Mouse (Mus musculus): ENCODE results near the gene Nadsyn1. TPM values are rescaled to one million over a fixed set of nuclear protein-coding genes. Genes with fewer than 3 reads are reported as not detected.

Gene Nadsyn1
- total and polyA plus RNA-seq, 3 experiments: 7.4 to 10.0 TPM; not detected in 1

- no peak for DNase-seq (ENCODE audit: low read depth, low spot score)
- no peak overlapping the region for H3K27ac ChIP-seq (ENCODE audit: control insufficient read depth, low read depth, low read length)
- no peaks in the 10 kb centered on the region for H3K9me3 ChIP-seq (replicated peaks; ENCODE audit: insufficient read depth, low read length)
- peaks cover 4% of the 10 kb centered on the region; the same call in 1 of the 2 replicates for H3K79me2 ChIP-seq (ENCODE audit: control insufficient read depth, insufficient read depth, low read length, poor library complexity)
- H3K4me1 ChIP-seq (ENCODE audit: control insufficient read depth in 1 of 2, insufficient read depth in 2 of 2, low read length in 2 of 2): peaks cover 0 to 6% of the 10 kb centered on the region in 2 experiments; a peak in 3 of 4 replicates
- peaks cover 0 to 3% of the 10 kb centered on the region in 2 experiments; a peak in 3 of 4 replicates for H3K36me3 ChIP-seq (ENCODE audit: control insufficient read depth in 1 of 2, insufficient read depth in 2 of 2, low read length in 2 of 2)
- H3K9ac ChIP-seq (ENCODE audit: control insufficient read depth, low read depth, low read length, poor library complexity, severe bottlenecking): no peak overlapping the region
- H3K4me3 ChIP-seq (ENCODE audit: control insufficient read depth in 1 of 2, insufficient read depth in 1 of 2, low read depth in 2 of 2, low read length in 2 of 2): no peak overlapping the region
- H3K27me3 ChIP-seq (ENCODE audit: control insufficient read depth in 1 of 2, insufficient read depth in 2 of 2, low read length in 2 of 2): no peaks in the 10 kb centered on the region
- no peak for TF ChIP-seq ETS1 (IDR thresholded peaks at IDR 0.05; ENCODE audit: low read depth, low read length)
- TF ChIP-seq MXI1 (IDR thresholded peaks at IDR 0.05; ENCODE audit: low read depth, low read length): no peak
- TF ChIP-seq SIN3A (IDR thresholded peaks at IDR 0.05; ENCODE audit: low read length): no peak
- TF ChIP-seq TCF12 (IDR thresholded peaks at IDR 0.05; ENCODE audit: low read depth, low read length): no peak
- no peak for TF ChIP-seq ZNF384 (IDR thresholded peaks at IDR 0.05; ENCODE audit: low read depth, low read length)
Measured at GRCm38 (mm10) chr7:143832611-143833010, 10.0 kb upstream of the Nadsyn1 start.

GRCm38 (mm10) chr7:143832196-143832595 lies 9.5 kb upstream of the Nadsyn1 start:
- Histone ChIP-seq H3K27ac (ENCODE audit: control insufficient read depth, low read depth, low read length) (no peak overlapping the region), H3K9me3 (replicated peaks; ENCODE audit: insufficient read depth, low read length) (no peaks in the 10 kb centered on the region), H3K36me3 (ENCODE audit: control insufficient read depth in 1 of 2, insufficient read depth in 2 of 2, low read length in 2 of 2) (peaks cover 0 to 3% of the 10 kb centered on the region in 2 experiments; a peak in 3 of 4 replicates), H3K79me2 (ENCODE audit: control insufficient read depth, insufficient read depth, low read length, poor library complexity) (peaks cover 4% of the 10 kb centered on the region; the same call in 1 of the 2 replicates), H3K4me1 (ENCODE audit: control insufficient read depth in 1 of 2, insufficient read depth in 2 of 2, low read length in 2 of 2) (peaks cover 0 to 6% of the 10 kb centered on the region in 2 experiments; a peak in 3 of 4 replicates), H3K4me3 (ENCODE audit: control insufficient read depth in 1 of 2, insufficient read depth in 1 of 2, low read depth in 2 of 2, low read length in 2 of 2) (no peak overlapping the region), H3K27me3 (ENCODE audit: control insufficient read depth in 1 of 2, insufficient read depth in 2 of 2, low read length in 2 of 2) (no peaks in the 10 kb centered on the region), H3K9ac (ENCODE audit: control insufficient read depth, low read depth, low read length, poor library complexity, severe bottlenecking) (no peak overlapping the region)
- DNase-seq (ENCODE audit: low read depth, low spot score): no peak
- TF ChIP-seq BHLHE40 (IDR thresholded peaks at IDR 0.05; ENCODE audit: borderline replicate concordance, low read depth, low read length) (no peak), EP300 (IDR thresholded peaks at IDR 0.05; ENCODE audit: low read depth in 1 of 2, low read length in 2 of 2) (no peak), SMC3 (IDR thresholded peaks at IDR 0.05; ENCODE audit: low read depth, low read length) (no peak), MAZ (IDR thresholded peaks at IDR 0.05; ENCODE audit: low read depth, low read length) (no peak), NRF1 (IDR thresholded peaks at IDR 0.05; ENCODE audit: insufficient read depth, low read depth, low read length, poor library complexity, severe bottlenecking) (no peak), ZNF384 (IDR thresholded peaks at IDR 0.05; ENCODE audit: low read depth, low read length) (no peak), E2F4 (IDR thresholded peaks at IDR 0.05; ENCODE audit: borderline replicate concordance, low read depth, low read length) (no peak), MYB (IDR thresholded peaks at IDR 0.05; ENCODE audit: low read depth, low read length) (no peak), ELF1 (IDR thresholded peaks at IDR 0.05; ENCODE audit: low read depth, low read length) (no peak), USF2 (IDR thresholded peaks at IDR 0.05; ENCODE audit: borderline replicate concordance in 1 of 2, insufficient read depth in 1 of 2, low read depth in 1 of 2, low read length in 2 of 2) (no peak), USF1 (IDR thresholded peaks at IDR 0.05; ENCODE audit: low read depth, low read length) (no peak), SIN3A (IDR thresholded peaks at IDR 0.05; ENCODE audit: low read length) (no peak), TCF12 (IDR thresholded peaks at IDR 0.05; ENCODE audit: low read depth, low read length) (no peak), GATA1 (IDR thresholded peaks at IDR 0.05; ENCODE audit: low read depth, low read length) (no peak), MEF2A (IDR thresholded peaks at IDR 0.05; ENCODE audit: extremely low read depth, insufficient replicate concordance, low read depth, low read length, poor library complexity, severe bottlenecking) (no peak), RAD21 (IDR thresholded peaks at IDR 0.05; ENCODE audit: low read depth, low read length) (no peak), MAX (IDR thresholded peaks at IDR 0.05; ENCODE audit: low read length) (no peak), ZMIZ1 (IDR thresholded peaks at IDR 0.05; ENCODE audit: low read depth, low read length) (no peak), ZKSCAN1 (IDR thresholded peaks at IDR 0.05; ENCODE audit: low read depth, low read length) (no peak)

All from MEL (cell line).